Mouse (Mus musculus) cerebellum, postnatal 10 days (tissue): ENCODE results near the gene Nfyc.

Experiments
- DNase-seq, 2 experiments: peaks; one replicate each; pipeline ENCODE4 v3.0.0; 2021; ENCODE audit warnings: mixed read lengths in 2 of 2

Nfyc gene

DNA sequence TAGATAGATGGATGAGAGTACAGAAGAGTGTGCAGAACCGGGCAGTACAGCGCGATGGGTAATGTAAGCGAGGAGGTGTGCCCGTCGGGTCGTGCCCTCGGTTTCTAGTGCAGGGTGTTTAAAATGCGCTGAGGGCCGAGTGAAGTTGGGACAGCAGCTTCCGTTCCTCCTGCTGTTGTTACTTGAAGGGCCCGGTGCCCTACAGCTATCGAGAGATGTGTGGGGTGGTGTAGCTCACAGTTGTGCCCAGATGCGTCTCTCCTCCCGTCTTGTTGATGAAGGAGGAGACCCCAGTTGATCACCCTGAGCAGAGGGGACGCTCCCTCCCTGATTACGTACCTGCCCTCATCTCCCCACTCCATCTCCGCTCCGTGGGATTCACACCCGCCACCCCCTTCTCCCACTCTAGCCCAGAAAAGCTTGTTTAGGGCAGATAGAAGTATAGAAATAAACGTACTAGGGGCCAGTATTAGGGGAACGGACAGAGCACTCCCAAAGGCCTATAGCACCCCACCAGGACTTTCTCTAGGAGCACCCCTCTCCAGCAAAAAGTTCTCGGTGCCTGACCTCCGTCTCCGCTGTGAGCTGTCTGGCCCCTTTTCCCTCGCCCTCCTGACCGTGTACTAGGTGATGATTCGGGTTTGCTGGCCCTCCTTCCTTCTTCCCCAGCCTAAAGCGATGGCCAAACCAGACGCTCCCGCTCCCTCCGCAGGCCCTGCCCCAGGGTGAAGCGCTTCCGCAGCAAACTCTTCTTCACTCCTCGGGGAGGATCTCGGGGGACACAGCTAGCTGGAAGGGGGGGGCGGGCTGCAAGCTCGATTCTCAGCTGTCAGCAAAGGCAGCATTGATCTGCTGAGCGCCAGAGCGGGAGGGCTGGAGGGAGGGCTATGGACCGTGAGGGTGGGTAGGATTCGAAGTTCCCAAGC, 83.2 kb downstream of the Nfyc start, which contains the start of gene Kcnq4:
Gene Kcnq4, minus strand, starts transcription at position 672 of the 926 bp plus-strand sequence.
- no peak for DNase-seq

DNA sequence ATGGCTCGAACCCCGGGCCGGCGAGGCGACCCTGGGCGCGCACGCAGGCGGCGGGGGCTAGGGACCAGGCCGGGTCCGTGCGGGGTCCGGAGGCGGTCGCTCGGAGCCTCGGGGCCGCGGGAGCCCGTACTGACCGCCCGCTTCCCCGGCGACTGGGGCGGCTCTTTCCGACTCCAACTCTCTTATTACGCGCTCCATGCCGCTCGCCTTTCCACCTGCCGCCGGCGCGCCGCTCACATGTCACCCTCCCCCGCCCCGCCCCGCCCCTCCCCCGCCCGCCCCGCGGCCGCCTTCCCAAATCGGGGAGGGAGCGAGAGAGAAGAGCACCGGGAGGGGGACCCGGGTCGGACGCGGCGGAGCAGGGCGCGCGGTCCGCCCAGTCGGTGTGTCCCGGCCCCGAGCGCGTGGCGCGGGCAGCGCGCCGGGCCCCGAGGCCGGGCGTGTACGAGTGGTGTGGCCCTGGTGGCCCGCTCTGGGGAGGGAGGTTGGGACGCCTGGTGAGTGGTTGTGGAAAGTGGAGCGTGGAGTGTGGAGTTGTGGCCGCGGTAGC, 84.1 kb downstream of the Nfyc start:
- DNase-seq, result peak; percentile 47 to 48

- DNase-seq, result peak; percentile 50 to 52
These were observed 84.7 kb downstream of the Nfyc start for GRCm38 (mm10) chr4:120746552-120747150.

DNA sequence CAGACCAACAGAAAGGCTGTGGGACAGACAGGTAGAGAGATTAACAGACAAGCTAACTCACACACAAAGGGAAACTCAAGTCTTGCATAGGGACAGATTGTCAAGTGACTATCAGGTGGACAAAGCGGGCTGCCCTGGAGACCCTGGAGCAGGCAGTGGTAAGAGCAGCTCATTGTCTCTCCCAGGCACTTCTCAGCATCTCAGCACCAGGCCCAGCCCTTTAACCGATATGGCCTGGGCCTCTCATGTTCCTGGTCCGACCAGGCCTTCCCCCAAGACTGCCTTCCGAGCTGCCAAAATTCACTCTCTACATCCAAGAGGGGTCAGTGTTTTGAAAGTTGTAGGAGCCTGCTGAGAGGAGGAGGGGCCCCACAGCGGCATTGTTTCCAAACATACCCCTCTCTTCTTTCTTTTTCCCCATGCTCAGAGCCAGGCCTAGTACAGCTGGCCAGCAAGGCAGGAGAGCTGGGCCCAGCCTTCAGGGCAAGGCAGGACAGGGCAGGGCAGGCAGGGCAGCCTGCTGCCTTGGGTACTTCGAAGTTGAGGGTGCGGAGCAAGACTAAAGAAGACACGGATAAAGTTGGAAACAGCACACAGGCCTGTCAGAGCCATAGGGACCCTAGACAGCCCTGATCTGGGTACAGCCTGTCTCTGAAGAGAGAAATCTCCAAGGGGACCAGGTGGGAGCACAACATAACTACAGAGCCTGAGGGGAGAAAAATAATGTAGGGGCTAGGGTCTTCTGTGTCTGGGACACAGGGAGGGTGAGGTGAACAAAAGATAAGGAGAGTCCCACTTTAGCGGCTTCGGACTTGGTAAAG, 85.4 kb downstream of the Nfyc start:
- no peak for DNase-seq

DNA sequence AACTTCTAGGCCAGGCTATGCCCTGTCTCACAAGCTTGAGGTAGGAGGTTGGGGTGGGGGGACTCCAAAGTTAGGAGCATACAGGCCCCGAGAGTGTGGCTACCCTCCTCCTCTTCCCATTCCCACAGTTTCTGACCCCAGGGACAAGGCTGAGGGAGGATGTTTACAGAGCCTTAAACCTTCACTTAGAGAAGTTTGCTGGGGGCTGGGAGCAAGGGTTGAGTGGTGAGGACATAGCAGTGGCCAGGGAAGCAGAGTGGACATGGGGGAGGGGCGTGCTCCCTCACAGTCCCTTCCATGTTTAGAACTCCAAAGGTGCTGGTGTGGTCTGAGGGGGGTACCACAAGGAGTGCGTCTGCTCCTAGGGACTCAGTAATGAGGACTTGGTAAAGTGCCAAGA, 87.7 kb downstream of the Nfyc start:
- DNase-seq, result no peak

GRCm38 (mm10) chr4:120741303-120741702, 90.1 kb downstream of the Nfyc start:
- peak; percentile 68 to 80 for DNase-seq

GRCm38 (mm10) chr4:120734012-120734622, 97.3 kb downstream of the Nfyc start:
- peak in 1 of 2 experiments; percentile 49 for DNase-seq

DNA sequence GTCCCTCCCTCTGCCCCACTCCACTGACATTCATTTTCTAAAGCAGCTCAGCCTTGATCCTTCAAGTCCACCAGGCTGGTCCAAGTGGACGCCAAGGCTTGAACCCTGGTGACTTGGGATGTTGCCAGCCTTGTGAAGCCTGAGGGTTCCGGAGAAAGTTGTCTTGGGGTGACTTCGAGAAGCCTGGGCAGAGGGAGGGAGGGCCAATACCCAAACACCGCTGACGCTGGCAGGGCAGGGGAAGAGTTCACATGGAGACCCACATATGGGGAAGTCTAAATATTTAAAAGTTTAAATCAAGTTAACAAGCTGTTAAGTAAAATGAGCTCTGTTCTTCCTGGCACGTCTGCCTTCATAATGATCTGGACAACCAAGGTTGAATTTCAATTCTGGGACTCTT, 98.6 kb downstream of the Nfyc start:
- no peak for DNase-seq

GRCm38 (mm10) chr4:120731030-120731644, 100.2 kb downstream of the Nfyc start:
- peak; percentile 77 to 82 for DNase-seq

- DNase-seq, result no peak
These were observed 100.8 kb downstream of the Nfyc start for GRCm38 (mm10) chr4:120730574-120730973.

- DNase-seq, result peak; percentile 88 to 92
These were observed 101.2 kb downstream of the Nfyc start for GRCm38 (mm10) chr4:120730146-120730545.

- no peak for DNase-seq
These were observed 101.9 kb downstream of the Nfyc start for GRCm38 (mm10) chr4:120729441-120729840.

DNA sequence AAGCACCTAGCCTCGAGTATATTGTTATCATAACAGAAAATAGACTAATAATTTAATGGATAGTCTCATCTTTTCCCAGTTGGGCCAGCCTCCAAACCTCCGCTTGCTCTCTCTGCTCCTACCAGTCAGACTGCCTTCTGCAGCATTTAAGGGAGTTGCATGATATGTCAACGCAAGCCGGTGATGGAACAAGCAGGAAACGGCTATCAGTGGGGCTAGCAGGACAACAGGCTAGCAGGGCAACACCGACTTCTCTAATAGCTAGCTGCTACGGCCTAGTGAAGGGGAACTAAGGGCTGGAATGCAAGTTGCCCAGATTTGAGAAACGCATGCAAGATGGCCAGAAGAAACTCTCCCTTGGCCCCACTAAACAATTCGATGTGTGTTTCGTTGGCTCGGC, 103.5 kb downstream of the Nfyc start:
- DNase-seq, result no peak

DNA sequence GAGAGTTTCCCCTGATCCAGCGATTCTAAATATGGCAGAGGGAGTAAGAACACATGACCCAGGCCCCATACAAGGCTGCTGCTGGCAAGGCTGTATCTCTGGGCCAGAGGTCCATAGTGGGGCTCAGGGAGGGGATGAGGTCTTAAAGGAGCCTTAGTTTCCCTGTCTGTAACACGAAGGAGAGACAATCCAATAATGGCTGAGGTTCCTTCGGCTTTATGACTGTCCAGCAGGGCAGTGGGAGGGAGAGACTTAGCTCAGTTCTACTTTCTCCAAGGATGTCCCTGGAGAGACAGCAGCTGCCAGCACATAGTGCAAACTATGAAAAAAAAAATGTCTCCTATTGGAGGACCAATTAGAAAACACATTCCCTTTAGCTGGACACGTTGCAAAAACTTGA, 105.2 kb downstream of the Nfyc start:
- no peak for DNase-seq

DNA sequence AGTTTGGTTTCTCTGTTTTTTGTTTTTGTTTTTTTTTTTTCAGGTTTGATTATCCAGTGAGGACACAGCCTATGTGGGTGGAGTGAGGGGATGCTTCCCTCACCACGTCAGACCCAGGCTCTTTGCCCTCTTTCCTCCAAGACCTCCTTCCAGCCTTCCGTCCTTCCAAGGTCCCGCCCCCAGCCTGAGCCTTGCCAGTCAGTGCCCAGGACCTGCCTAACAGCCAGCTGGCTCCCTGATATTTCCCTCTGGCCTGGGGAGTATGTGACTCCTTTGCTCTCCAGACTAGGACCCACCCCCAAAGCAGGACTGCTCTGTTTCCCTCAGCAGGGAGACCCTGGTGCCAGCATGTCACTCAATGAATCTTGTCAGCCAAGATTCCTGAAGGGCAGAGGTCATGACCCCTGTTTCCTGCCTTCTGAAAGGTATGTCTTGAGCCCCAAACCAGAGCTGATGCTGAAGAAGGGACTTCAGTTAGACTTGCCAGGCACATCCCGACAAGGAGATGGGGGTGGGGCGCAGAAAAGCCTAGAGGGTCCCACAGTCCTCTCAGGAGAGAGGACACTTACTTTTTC, 105.8 kb downstream of the Nfyc start:
- peak; percentile 72 to 83 for DNase-seq

GRCm38 (mm10) chr4:120721574-120721973, 109.8 kb downstream of the Nfyc start:
- peak in 1 of 2 experiments; percentile 52 for DNase-seq

GRCm38 (mm10) chr4:120719152-120719551, 112.2 kb downstream of the Nfyc start:
- no peak for DNase-seq

- no peak for DNase-seq
These were observed 113.8 kb downstream of the Nfyc start for GRCm38 (mm10) chr4:120717591-120717990.

GRCm38 (mm10) chr4:120716765-120717164, 114.6 kb downstream of the Nfyc start:
- no peak for DNase-seq

DNA sequence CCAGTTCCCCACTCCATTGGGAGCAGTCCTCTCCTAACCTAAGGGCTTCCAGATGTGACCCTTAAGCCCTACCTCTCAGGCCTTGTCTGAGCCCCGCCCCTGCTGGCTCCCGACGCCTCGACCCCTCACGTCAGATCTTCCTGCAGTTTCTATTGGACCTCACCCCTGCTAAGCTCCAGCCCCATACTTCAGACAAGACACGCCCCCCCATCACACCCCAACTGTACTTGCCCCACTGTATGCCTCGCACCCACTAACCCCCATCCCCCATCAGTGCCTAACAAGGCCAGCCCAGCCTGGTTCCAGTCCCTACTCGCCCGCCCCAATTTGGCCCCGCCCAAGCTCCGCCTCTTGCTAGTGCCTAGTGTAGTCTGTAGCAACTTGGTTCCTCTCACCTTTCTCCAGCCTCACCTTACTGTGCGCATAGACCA, 115.2 kb downstream of the Nfyc start:
- DNase-seq, result peak; percentile 63 to 66

- DNase-seq, result peak; percentile 77 to 80
These were observed 117.4 kb downstream of the Nfyc start for GRCm38 (mm10) chr4:120713856-120714497.
